Mouse (Mus musculus): ENCODE results near the gene Fxn.

DNA sequence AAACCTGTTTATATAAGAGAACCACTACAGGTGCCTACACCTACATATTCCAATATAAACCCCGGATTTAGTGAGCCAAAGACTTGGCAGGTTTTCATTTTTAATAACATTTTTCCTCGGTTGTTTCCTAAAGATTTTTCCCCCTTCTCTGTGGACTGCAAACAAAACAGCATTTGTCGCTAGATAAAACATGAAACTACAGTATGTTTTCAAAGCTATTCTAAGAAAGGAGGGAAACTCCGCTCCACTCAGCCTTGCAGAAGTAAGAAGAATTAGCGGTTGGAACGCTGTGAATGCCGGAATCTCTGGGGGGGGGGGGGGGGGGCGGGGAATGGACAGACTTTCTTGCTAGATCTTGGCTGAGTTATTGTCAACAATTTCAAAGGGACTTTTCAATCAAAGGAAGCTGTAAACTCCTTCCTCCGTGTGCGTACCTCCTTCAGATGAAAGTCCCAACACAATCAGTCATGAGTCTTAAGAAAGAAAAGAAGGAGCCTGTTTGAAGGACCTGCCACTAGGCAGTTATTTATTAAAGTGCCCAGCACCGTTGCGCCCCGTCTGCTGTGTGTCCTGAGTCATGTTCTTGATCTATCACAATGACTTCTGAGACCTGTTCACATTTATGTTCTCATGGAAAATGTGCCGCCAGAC lies 59.5 kb downstream of the Fxn start:
- TF ChIP-seq TCF3 (IDR thresholded peaks at IDR 0.05; ENCODE audit: insufficient read length, low read depth) (no peak), E2F4 (IDR thresholded peaks at IDR 0.05; ENCODE audit: insufficient read depth) (no peak), MYOD1 (IDR thresholded peaks at IDR 0.05; ENCODE audit: control insufficient read depth in 1 of 3, insufficient read length in 2 of 3, low read depth in 2 of 3) (no peak), POLR2A (IDR thresholded peaks at IDR 0.05; ENCODE audit: insufficient read length, low read depth) (no peak), TCF12 (IDR thresholded peaks at IDR 0.05; ENCODE audit: insufficient read depth, poor library complexity, severe bottlenecking) (no peak), MAX (IDR thresholded peaks at IDR 0.05; ENCODE audit: low read depth) (no peak), POLR2AphosphoS2 (IDR thresholded peaks at IDR 0.05; ENCODE audit: insufficient read length, low read depth) (no peak), REST (IDR thresholded peaks at IDR 0.05; ENCODE audit: insufficient read depth, insufficient read length) (no peak), USF1 (IDR thresholded peaks at IDR 0.05; ENCODE audit: low read depth) (no peak), SRF (IDR thresholded peaks at IDR 0.05; ENCODE audit: control insufficient read depth, insufficient read length, low read depth) (no peak), MYOG (IDR thresholded peaks at IDR 0.05; ENCODE audit: control insufficient read depth in 1 of 3, insufficient read depth in 1 of 3, insufficient read length in 2 of 3, low read depth in 2 of 3) (no peak)
